Mouse (Mus musculus) neural tube, embryonic 13.5 days (tissue): ENCODE results near the gene Tsfm. TPM values are rescaled to one million over a fixed set of nuclear protein-coding genes. Genes with fewer than 3 reads are reported as not detected.
A peak's percentile ranks its signal among the peaks of the same experiment; 100 is the strongest.
"Not testable (repeated sequence)": the region's sequence is repeated elsewhere in the genome, so short reads cannot be mapped to it uniquely, and the experiment has no call there.

Source experiments
- ATAC-seq: fragments of 200-750 bp; cut with Nextera tagmentation; 2 replicates; pipeline ENCODE4 v1.8.0; 2017; ENCODE audit warnings: low read depth, mild to moderate bottlenecking, moderate TSS enrichment, moderate library complexity
- H3K27ac ChIP-seq: fragments of 300-500 bp; sonication (generic); replicated peaks from 2 replicates; pipeline ENCODE4 v1.5.1; 2015; ENCODE audit warnings: moderate library complexity, mild to moderate bottlenecking, inconsistent platforms
- H3K27me3 ChIP-seq: fragments of 300-500 bp; sonication (generic); 2 replicates; pipeline ENCODE4 v1.6.1; 2015; ENCODE audit warnings: mild to moderate bottlenecking, inconsistent platforms
- H3K36me3 ChIP-seq: fragments of 300-500 bp; sonication (generic); 2 replicates; pipeline ENCODE4 v1.6.1; 2015; ENCODE audit warnings: mild to moderate bottlenecking, inconsistent platforms
- H3K4me1 ChIP-seq: fragments of 300-500 bp; sonication (generic); replicated peaks from 2 replicates; pipeline ENCODE4 v1.6.1; 2015; ENCODE audit warnings: inconsistent platforms
- H3K4me2 ChIP-seq: fragments of 300-500 bp; sonication (generic); 2 replicates; pipeline ENCODE4 v1.6.1; 2015; ENCODE audit warnings: inconsistent platforms, mild to moderate bottlenecking, moderate library complexity
- H3K4me3 ChIP-seq: fragments of 300-500 bp; sonication (generic); 2 replicates; pipeline ENCODE4 v1.5.1; 2015; ENCODE audit warnings: mild to moderate bottlenecking, inconsistent platforms
- H3K9ac ChIP-seq: fragments of 300-500 bp; sonication (generic); 2 replicates; pipeline ENCODE4 v1.6.1; 2015; ENCODE audit warnings: moderate library complexity, mild to moderate bottlenecking, inconsistent platforms
- H3K9me3 ChIP-seq: fragments of 300-500 bp; sonication (generic); 2 replicates; pipeline ENCODE4 v1.6.1; 2016; ENCODE audit warnings: inconsistent platforms
- WGBS: fragments of 180-500 bp; shearing (Covaris S2); methylation state at CpG from one replicate; pipeline ENCODE4 v1.1.7; 2015; 5-methylcytosine and 5-hydroxymethylcytosine counted together
- polyA plus RNA-seq: library from polyadenylated mRNA; unstranded; fragments of >200 nt; fragmentation: Nextera tagmentation; extraction: Ambion mirVana; gene quantifications from 2 replicates; pipeline ENCODE4 v1.2.1, GENCODE M21; 2015

Gene Tsfm
- polyA plus RNA-seq, 1 experiment from 2014 or later: 53.3 TPM

- Histone ChIP-seq H3K27me3 (peaks cover 17% of the 10 kb centered on the region), H3K36me3 (peaks cover 14% of the 10 kb centered on the region), H3K4me1 (peaks cover 36% of the 10 kb centered on the region)
- not testable (repeated sequence) for H3K9me3 ChIP-seq, ATAC-seq, H3K4me3 ChIP-seq, H3K4me2 ChIP-seq, H3K27ac ChIP-seq, H3K9ac ChIP-seq
- WGBS: 83% methylated on average over 4 of the region's 4 CpGs
Observed at GRCm38 (mm10) chr10:127072270-127072669, 41.6 kb upstream of the Tsfm start.

- WGBS: 71% methylated on average over 9 of the region's 9 CpGs
Observed at GRCm38 (mm10) chr10:127071203-127071602, 40.6 kb upstream of the Tsfm start.

GRCm38 (mm10) chr10:127070190-127071121 is 39.8 kb upstream of the Tsfm start, which contains the start of gene Tspan31:
Tspan31 (minus strand) TSS chr10:127070264.
- H3K27me3 ChIP-seq: no peaks in the 10 kb centered on the region
- ATAC-seq: peak; percentile 95
- WGBS: 2% methylated on average over 36 of the region's 36 CpGs
- peak within 1 kb of the TSS; percentile 65 for H3K4me3 ChIP-seq
- peak within 1 kb of the TSS; percentile 87 for H3K9ac ChIP-seq
- H3K4me2 ChIP-seq: peak within 1 kb of the TSS; percentile 93
- H3K27ac ChIP-seq: peak within 1 kb of the TSS; percentile 94
- peaks cover 44% of the 10 kb centered on the region for H3K4me1 ChIP-seq
- H3K9me3 ChIP-seq: no peaks in the 10 kb centered on the region
- peaks cover 32% of the 10 kb centered on the region for H3K36me3 ChIP-seq

More at GRCm38 (mm10) chr10:127071203-127071602, 40.6 kb upstream of the Tsfm start:
- H3K9me3 ChIP-seq: no peaks in the 10 kb centered on the region
- H3K9ac ChIP-seq: peak overlapping the region; percentile 87
- peak overlapping the region; percentile 65 for H3K4me3 ChIP-seq
- H3K27ac ChIP-seq: no peak overlapping the region; the same call in 1 of the 2 replicates
- H3K4me2 ChIP-seq: peak overlapping the region; percentile 93
- peaks cover 40% of the 10 kb centered on the region for H3K4me1 ChIP-seq
- no peak for ATAC-seq
- peaks cover 7% of the 10 kb centered on the region for H3K27me3 ChIP-seq
- H3K36me3 ChIP-seq: peaks cover 25% of the 10 kb centered on the region

DNA sequence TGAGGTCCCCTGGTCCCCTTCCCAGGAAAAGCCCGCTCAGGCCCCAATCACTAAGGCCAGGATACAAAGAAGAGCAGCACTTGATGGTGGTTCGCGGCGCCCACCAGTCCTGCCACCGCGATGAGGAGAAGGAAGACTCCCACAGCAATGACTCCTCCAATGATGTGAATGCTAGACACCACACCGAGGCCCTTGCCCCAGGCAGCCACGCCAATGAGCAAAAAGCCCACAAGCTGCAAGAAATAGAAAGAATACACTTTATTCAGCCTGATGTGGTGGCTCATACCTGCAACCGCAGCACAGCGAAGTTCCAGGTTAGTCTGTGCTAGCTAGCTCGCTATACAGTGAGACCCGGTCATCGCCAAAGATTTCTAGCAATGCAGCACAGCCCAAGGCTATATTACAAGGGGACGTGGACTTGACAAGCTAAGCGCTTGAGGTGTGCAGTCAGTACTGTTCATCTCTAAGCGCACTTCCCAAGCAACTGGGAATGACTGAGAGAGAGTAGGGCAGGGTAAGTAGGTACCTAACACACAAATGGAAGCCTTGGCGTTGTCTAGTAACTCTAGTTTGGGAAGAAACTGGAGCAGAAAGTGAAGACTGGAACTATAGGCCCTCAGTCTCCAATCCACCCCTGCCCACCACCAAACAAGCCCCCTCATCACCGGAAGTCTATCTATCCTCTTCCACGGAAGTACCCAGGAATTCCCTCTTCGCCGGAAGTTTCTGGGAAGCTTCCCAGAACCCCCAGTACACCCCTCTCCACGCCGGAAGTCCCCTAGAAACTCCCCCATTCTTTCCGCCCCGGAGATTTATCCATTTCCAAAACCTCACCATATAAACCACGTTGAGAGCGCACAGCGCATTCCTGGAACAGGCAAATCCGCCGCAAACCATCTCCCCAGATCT is 38.9 kb upstream of the Tsfm start:
- Histone ChIP-seq H3K4me2 (peak overlapping the region; percentile 93), H3K36me3 (peaks cover 41% of the 10 kb centered on the region), H3K4me3 (peak overlapping the region; percentile 65), H3K27me3 (no peaks in the 10 kb centered on the region), H3K9me3 (no peaks in the 10 kb centered on the region), H3K4me1 (peaks cover 54% of the 10 kb centered on the region), H3K27ac (peak overlapping the region; percentile 94), H3K9ac (peak overlapping the region; percentile 77)
- WGBS: 4% methylated on average over 30 of the region's 30 CpGs
- ATAC-seq: peak; percentile 82

- Histone ChIP-seq H3K4me2 (peak overlapping the region; percentile 93), H3K4me1 (peaks cover 56% of the 10 kb centered on the region), H3K27ac (peak overlapping the region; percentile 94), H3K4me3 (peak overlapping the region; percentile 65), H3K27me3 (no peaks in the 10 kb centered on the region), H3K9ac (peak overlapping the region; percentile 77), H3K36me3 (peaks cover 41% of the 10 kb centered on the region), H3K9me3 (no peaks in the 10 kb centered on the region)
- 83% methylated on average over 9 of the region's 9 CpGs for WGBS
- ATAC-seq: no peak
Observed at GRCm38 (mm10) chr10:127068360-127069038, 37.9 kb upstream of the Tsfm start.

- no peaks in the 10 kb centered on the region for H3K9me3 ChIP-seq
- no peaks in the 10 kb centered on the region for H3K27me3 ChIP-seq
- H3K36me3 ChIP-seq: peaks cover 41% of the 10 kb centered on the region
- 0 out of 2 replicates have a peak overlapping the region, but pooled peaks have one; percentile 9 for H3K27ac ChIP-seq
- WGBS: 88% methylated on average over 14 of the region's 14 CpGs
- H3K4me1 ChIP-seq: peaks cover 66% of the 10 kb centered on the region
- no peak overlapping the region; the same call in 1 of the 2 replicates for H3K4me2 ChIP-seq
- H3K4me3 ChIP-seq: peak overlapping the region; percentile 16
- no peak overlapping the region for H3K9ac ChIP-seq
- no peak for ATAC-seq
Observed at GRCm38 (mm10) chr10:127066519-127067018, 35.9 kb upstream of the Tsfm start.

GRCm38 (mm10) chr10:127065981-127066380 is 35.3 kb upstream of the Tsfm start:
- Histone ChIP-seq H3K4me1 (peaks cover 66% of the 10 kb centered on the region), H3K27me3 (no peaks in the 10 kb centered on the region), H3K27ac (no peak overlapping the region), H3K36me3 (peaks cover 41% of the 10 kb centered on the region), H3K4me2 (no peak overlapping the region; the same call in 1 of the 2 replicates), H3K9ac (no peak overlapping the region), H3K9me3 (no peaks in the 10 kb centered on the region), H3K4me3 (0 out of 2 replicates have a peak overlapping the region, but pooled peaks have one; percentile 16)
- ATAC-seq: no peak
- 91% methylated on average over 9 of the region's 9 CpGs for WGBS

- 13% methylated on average over 37 of the region's 37 CpGs for WGBS
Observed at GRCm38 (mm10) chr10:127063913-127064870, 33.6 kb upstream of the Tsfm start.

GRCm38 (mm10) chr10:127063239-127063872 is 32.7 kb upstream of the Tsfm start, which contains the start of gene Cdk4:
Cdk4 (plus strand) TSS chr10:127063534.
- Histone ChIP-seq H3K9ac (peak within 1 kb of the TSS; percentile 99), H3K4me3 (peak within 1 kb of the TSS; percentile 89), H3K9me3 (no peaks in the 10 kb centered on the region), H3K4me2 (peak within 1 kb of the TSS; percentile 82), H3K27ac (peak within 1 kb of the TSS; percentile 91), H3K27me3 (no peaks in the 10 kb centered on the region), H3K4me1 (peaks cover 68% of the 10 kb centered on the region), H3K36me3 (peaks cover 38% of the 10 kb centered on the region)
- peak; percentile 86 for ATAC-seq
- under 1% methylated on average over 46 of the region's 46 CpGs for WGBS

More at GRCm38 (mm10) chr10:127063913-127064870, 33.6 kb upstream of the Tsfm start:
- Histone ChIP-seq H3K9me3 (no peaks in the 10 kb centered on the region), H3K36me3 (peaks cover 41% of the 10 kb centered on the region), H3K4me1 (peaks cover 69% of the 10 kb centered on the region), H3K27me3 (no peaks in the 10 kb centered on the region), H3K27ac (peak overlapping the region; percentile 91), H3K9ac (peak overlapping the region; percentile 99), H3K4me2 (peak overlapping the region; percentile 82), H3K4me3 (peak overlapping the region; percentile 89)
- ATAC-seq: peak; percentile 1; the same call in 1 of the 2 replicates

- WGBS: 86% methylated on average over 5 of the region's 5 CpGs
- ATAC-seq: no peak
- peak overlapping the region; percentile 47; the same call in 1 of the 2 replicates for H3K4me2 ChIP-seq
- no peak overlapping the region for H3K9ac ChIP-seq
- no peak overlapping the region for H3K4me3 ChIP-seq
- H3K27me3 ChIP-seq: no peaks in the 10 kb centered on the region
- H3K4me1 ChIP-seq: peaks cover 70% of the 10 kb centered on the region
- peak overlapping the region; percentile 79 for H3K27ac ChIP-seq
- H3K9me3 ChIP-seq: no peaks in the 10 kb centered on the region
- H3K36me3 ChIP-seq: peaks cover 31% of the 10 kb centered on the region
Observed at GRCm38 (mm10) chr10:127062503-127062902, 31.9 kb upstream of the Tsfm start.
